Mouse (Mus musculus) adrenal gland, adult 18-20 months (tissue): Measurements from ENCODE around the gene Ppp4r3a. TPM values are rescaled to one million over a fixed set of nuclear protein-coding genes. Genes with fewer than 3 reads are reported as not detected.
A peak's percentile ranks its signal among the peaks of the same experiment; 100 is the strongest.
"Not testable (repeated sequence)": the region's sequence is repeated elsewhere in the genome, so short reads cannot be mapped to it uniquely, and the experiment has no call there.

Experiments used
- DNase-seq, 2 experiments: peaks; one replicate each; pipeline ENCODE4 v3.0.0; 2021 to 2022; ENCODE audit warnings: low spot score in 2 of 2
- long read RNA-seq, 2 experiments: library from polyadenylated mRNA; stranded (forward); transcript quantifications; one replicate each; pipeline ENCODE4 v2.0.0; 2021
- total RNA-seq, 2 experiments: library from RNA; stranded (reverse); gene quantifications; 1 replicate in 1 of 2; 2 replicates in 1 of 2; pipeline ENCODE4 v1.2.3; 2021

Gene Ppp4r3a
- 10 to 100 TPM; 45.2 to 53.9 TPM for total RNA-seq
- long read RNA-seq, experiment 1, full-length matches to known transcripts: 6 of 12 reads
- long read RNA-seq, experiment 1, partial matches to known transcripts: 4 of 12 reads
- long read RNA-seq, experiment 1, other reads (novel, unspliced or antisense): 2 of 12 reads
- long read RNA-seq, experiment 2, full-length matches to known transcripts: 21 of 35 reads
- long read RNA-seq, experiment 2, partial matches to known transcripts: 8 of 35 reads
- long read RNA-seq, experiment 2, other reads (novel, unspliced or antisense): 6 of 35 reads

- peak; percentile 96 for DNase-seq
Measured at GRCm38 (mm10) chr12:101083076-101083838, at the start of gene Ppp4r3a. TSS of gene Ppp4r3a (minus strand) at chr12:101083702.

GRCm38 (mm10) chr12:101123013-101123412, 39.5 kb upstream of the Ppp4r3a start:
- DNase-seq: peak in 1 of 2 experiments; percentile 4

- not testable (repeated sequence) for DNase-seq
Measured at GRCm38 (mm10) chr12:101122066-101122465, 38.6 kb upstream of the Ppp4r3a start.

- DNase-seq: not testable (repeated sequence)
Measured at GRCm38 (mm10) chr12:101109794-101110585, 26.5 kb upstream of the Ppp4r3a start.

DNA sequence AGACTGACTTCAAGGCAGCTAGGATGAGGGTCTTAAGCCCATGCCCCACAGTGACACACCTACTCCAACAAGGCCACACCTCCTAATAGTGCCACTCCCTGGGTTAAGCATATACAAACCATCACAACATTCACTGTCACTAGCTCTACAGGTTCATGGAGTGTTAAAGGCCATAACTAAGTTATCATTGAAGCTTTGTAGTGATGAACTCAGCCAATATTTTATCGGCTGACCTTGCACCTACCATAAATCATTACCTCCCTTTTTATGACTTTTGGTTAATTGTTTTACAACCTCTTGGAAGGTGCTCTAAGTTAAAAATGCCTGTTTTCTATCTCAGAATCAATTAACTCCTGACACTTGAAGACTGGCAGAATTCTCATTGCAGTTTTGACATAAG, 24.2 kb upstream of the Ppp4r3a start:
- no peak for DNase-seq

DNA sequence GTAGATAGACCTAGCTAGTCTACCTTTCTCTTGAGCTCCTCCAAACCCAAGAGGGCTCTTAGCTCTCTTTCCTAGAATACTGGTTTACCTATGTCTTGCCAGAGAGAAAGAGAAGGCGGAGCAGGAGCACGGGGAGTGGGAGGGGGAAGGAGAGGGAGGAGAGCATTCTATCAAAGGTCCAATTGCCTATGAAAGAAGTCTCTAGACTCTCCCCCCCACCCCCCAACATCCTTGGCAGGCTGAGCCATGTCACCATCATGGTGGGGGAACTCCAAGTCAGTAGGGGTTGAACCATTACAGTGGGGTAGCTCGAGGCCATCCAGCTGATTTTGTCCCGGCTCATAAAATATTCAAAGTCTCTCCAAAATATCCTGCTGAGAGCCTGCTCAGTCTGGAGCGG, 22.1 kb upstream of the Ppp4r3a start:
- no peak for DNase-seq

GRCm38 (mm10) chr12:101102648-101103047, 19.1 kb upstream of the Ppp4r3a start:
- peak in 1 of 2 experiments; percentile 27 for DNase-seq

- DNase-seq: not testable (repeated sequence)
Measured at GRCm38 (mm10) chr12:101093678-101094077, 10.2 kb upstream of the Ppp4r3a start.

DNA sequence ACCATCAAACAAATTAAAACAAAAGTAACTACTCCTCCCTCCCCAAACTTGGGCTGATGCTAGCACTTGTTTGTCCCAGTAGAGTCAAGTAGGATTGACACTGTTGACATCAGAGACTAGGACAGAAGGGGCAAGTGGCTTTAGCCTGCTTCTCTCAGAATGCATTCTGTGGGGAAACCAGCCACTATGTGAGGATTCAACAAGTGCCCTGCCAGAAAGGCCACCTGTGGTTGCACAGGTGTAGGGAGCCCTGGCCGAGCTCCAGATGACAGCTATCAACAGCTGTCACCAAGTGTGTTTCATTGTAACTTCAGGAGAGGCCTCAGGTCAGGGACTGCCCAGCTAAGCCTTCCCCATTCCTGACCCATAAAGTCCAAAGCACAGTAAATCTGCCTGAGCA, 6.5 kb upstream of the Ppp4r3a start:
- no peak for DNase-seq

GRCm38 (mm10) chr12:101087406-101087805, 3.9 kb upstream of the Ppp4r3a start:
- DNase-seq: no peak

DNA sequence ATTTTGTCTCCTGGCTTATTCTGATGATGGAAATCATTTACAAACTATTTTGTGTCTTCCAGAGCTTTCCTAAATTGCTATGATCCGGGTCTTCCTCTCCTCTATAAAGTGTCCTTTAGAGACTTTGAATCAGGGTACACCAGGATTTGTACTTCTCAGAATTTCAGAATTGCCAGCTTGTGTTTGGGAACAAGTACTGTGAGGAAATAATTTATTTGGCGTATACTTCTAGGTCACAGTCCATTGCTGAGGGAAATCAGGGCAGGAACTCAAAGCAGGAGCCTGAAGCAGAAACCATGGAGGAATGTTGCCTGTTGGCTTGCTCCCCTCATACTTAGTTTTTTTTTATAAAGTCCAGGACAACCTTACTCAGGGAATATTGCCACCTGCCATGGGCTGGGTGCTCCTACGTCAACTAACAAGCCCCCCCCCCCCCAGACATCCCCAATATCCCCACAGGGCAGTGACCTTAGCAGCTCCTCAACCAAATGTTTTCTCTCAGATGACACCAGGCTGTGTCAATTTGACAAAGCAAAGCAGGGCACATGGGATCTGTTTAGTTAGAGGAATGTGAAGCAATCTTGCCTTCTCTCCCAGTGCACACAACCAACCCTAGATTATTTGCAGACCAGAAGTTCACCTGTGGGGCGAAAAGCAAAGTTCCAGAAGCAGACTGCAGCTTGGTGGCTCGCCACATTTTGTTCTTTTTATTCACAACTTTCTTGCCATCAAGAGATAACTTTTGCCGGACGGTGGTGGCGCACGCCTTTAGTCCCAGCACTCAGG, 1.6 kb upstream of the Ppp4r3a start:
- DNase-seq: no peak

GRCm38 (mm10) chr12:101084237-101084636, 735 bp upstream of the Ppp4r3a start:
- DNase-seq: no peak

GRCm38 (mm10) chr12:101083839-101084195, 315 bp upstream of the Ppp4r3a start:
- DNase-seq: no peak

DNA sequence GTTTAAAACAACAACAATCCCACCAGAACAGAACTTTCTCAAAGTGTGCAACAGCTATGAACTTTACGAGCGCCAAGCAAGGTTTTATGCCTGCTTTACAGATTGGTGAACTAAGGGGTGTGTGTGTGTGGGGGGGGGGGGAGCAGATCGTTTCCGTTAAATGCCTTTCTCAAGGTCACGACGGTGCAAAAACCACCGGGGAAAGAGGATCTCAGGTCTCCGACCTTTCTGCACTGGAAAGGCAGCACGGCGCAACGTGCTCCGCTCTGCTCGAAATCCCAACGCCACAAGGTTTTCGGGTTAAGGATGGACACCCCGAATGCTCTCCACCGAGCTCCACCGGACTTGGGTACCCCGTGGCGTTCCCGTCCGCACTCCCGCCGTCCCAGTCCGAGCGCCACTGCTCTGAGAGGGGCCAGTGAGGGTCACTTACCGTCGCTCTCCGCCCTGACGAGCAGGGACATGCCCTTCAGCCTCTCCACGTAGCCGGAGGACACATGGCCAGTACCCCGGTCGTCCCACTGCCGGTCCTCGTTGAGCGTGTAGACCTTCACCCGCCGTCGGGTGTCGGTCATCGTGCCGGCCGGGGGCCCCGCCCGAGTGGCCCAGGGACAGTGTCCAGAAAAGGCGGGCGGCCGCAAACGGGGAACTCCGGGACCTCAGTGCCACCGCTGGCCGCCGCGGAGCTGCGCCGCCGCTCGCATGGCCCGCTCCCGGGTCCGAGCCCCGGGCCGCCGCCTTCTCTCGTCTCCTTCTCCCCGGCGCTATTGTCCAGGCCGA, 1.0 kb downstream of the Ppp4r3a start:
- peak; percentile 50 to 59 for DNase-seq

- no peak for DNase-seq
Measured at GRCm38 (mm10) chr12:101077955-101078354, 5.5 kb downstream of the Ppp4r3a start.

- DNase-seq: no peak
Measured at GRCm38 (mm10) chr12:101075433-101075832, 8.1 kb downstream of the Ppp4r3a start.

DNA sequence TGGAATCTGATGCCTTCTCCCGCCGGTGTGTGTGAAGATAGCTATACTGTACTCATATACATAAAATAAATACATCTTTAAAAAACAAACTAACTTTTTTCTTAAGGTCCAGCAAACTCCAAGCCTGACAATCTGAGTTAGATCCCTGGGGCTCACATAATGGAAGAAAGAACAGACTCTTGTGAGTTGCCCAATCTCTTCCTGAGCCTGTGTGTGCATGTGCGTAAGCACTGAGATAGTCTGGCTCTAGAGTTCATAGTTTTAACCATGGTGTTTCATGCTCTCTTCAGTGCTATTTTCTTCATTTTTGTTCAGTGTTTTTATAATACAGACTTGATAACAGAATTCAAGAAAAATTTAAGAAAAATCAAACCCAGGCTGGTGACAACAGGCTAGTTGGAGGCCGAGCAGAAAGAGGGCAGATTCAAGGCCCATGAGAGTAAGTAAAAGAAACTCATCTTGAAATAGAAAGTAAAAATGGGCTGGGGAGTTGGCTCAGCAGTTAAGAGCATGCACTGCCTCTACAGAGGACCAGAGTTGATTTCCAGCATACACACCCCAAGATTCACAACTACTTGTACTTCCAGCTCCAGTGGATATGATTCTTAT, 8.6 kb downstream of the Ppp4r3a start:
- no peak for DNase-seq

- no peak for DNase-seq
Measured at GRCm38 (mm10) chr12:101069813-101070212, 13.7 kb downstream of the Ppp4r3a start.

GRCm38 (mm10) chr12:101066329-101066728, 17.2 kb downstream of the Ppp4r3a start:
- DNase-seq: no peak

- DNase-seq: no peak
Measured at GRCm38 (mm10) chr12:101039956-101040355, 43.5 kb downstream of the Ppp4r3a start.
